Comparison of ENCODE assay signal across 29 mouse cellular contexts in genomic region chr3:57664682-57665081, GRCm38 (mm10). TPM values are rescaled to one million over a fixed set of nuclear protein-coding genes. Genes with fewer than 3 reads are reported as not detected.
DNase-seq lines count a peak whose midpoint lies in the region; ATAC-seq and TF ChIP-seq lines count a peak whose summit lies in the region.
"Had no signal": no experiment of that assay in that cellular context is flagged by ENCODE, and none has a peak within 500 bp of the region (broad histone marks: within the 10 kb centered on the region; RNA-seq: fewer than 3 reads in every experiment).

No protein-coding gene starts in this region.

- WGBS in kidney, embryonic 14.5 days, result 78% methylated on average over 10 of the region's 10 CpGs
- WGBS in lung, embryonic 16.5 days, result 52% methylated on average over 10 of the region's 10 CpGs
- 70% methylated on average over 10 of the region's 10 CpGs for WGBS in forebrain, embryonic 15.5 days

- H3K4me1 ChIP-seq in kidney, embryonic 14.5 days (ENCODE audit: control insufficient read depth, insufficient read depth, low read length), result no peaks in the 10 kb centered on the region
- peaks cover 3% of the 10 kb centered on the region; the same call in 1 of the 2 replicates for H3K4me1 ChIP-seq in lung, embryonic 16.5 days (replicated peaks; ENCODE audit: control insufficient read depth, insufficient read depth, low read length)
- peaks cover 0 to 9% of the 10 kb centered on the region in 2 experiments; a peak in 2 of 4 replicates for H3K4me1 ChIP-seq in CH12.LX (ENCODE audit: control insufficient read depth in 1 of 2, insufficient read depth in 2 of 2)
- peaks cover 3% of the 10 kb centered on the region; the same call in 1 of the 2 replicates for H3K4me1 ChIP-seq in forebrain, embryonic 15.5 days
- H3K4me1 ChIP-seq: forebrain, embryonic 10.5 days; forebrain, embryonic 13.5 days; heart, embryonic 12.5 days had no signal

- no peaks in the 10 kb centered on the region for H3K9me3 ChIP-seq in kidney, embryonic 14.5 days (ENCODE audit: control insufficient read depth, low read length)
- H3K9me3 ChIP-seq in lung, embryonic 16.5 days (ENCODE audit: control insufficient read depth, low read length), result no peaks in the 10 kb centered on the region
- H3K9me3 ChIP-seq in CH12.LX (replicated peaks; ENCODE audit: low read length), result no peaks in the 10 kb centered on the region
- H3K9me3 ChIP-seq in forebrain, embryonic 15.5 days, result no peaks in the 10 kb centered on the region
- H3K9me3 ChIP-seq: forebrain, embryonic 10.5 days; forebrain, embryonic 13.5 days; G1E; heart, embryonic 12.5 days had no signal

- H3K36me3 ChIP-seq in kidney, embryonic 14.5 days (ENCODE audit: control insufficient read depth, insufficient read depth, low read length), result no peaks in the 10 kb centered on the region
- no peaks in the 10 kb centered on the region for H3K36me3 ChIP-seq in lung, embryonic 16.5 days (ENCODE audit: control insufficient read depth, insufficient read depth, low read length)
- H3K36me3 ChIP-seq in CH12.LX (replicated peaks in 1 of 2; ENCODE audit: control insufficient read depth in 1 of 2, insufficient read depth in 1 of 2, low read length in 1 of 2), result no peaks in the 10 kb centered on the region
- no peaks in the 10 kb centered on the region for H3K36me3 ChIP-seq in forebrain, embryonic 15.5 days
- H3K36me3 ChIP-seq: forebrain, embryonic 10.5 days; G1E; heart, embryonic 12.5 days had no signal

- no peak for TF ChIP-seq CTCF in CH12.LX (conservative IDR thresholded peaks at IDR 0.05 in 1 of 2, IDR thresholded peaks at IDR 0.05 in 1 of 2; ENCODE audit: low read depth in 2 of 2, low read length in 2 of 2)

- in situ Hi-C loops in CH12.LX (cut with MboI; ENCODE audit: low pct_ligation_motif_present, low pct_unique_long_range_greater_than_20kb, low sequenced_read_pairs), result loop anchor here (10.0 to 25.0 kb wide), 3 partner anchors 70 to 448 kb away; partner anchors contain the start of gene Rnf13

- no peak overlapping the region for H3K4me3 ChIP-seq in kidney, embryonic 14.5 days (ENCODE audit: low read length)
- no peak overlapping the region for H3K4me3 ChIP-seq in lung, embryonic 16.5 days (ENCODE audit: low read length)
- no peak overlapping the region for H3K4me3 ChIP-seq in CH12.LX (replicated peaks in 1 of 3; ENCODE audit: low read depth in 2 of 3, low read length in 2 of 3, poor library complexity in 1 of 3)
- no peak overlapping the region for H3K4me3 ChIP-seq in forebrain, embryonic 15.5 days
- H3K4me3 ChIP-seq: forebrain, embryonic 10.5 days; forebrain, embryonic 13.5 days; heart, embryonic 12.5 days had no signal

- no peak overlapping the region for H3K4me2 ChIP-seq in kidney, embryonic 14.5 days (replicated peaks; ENCODE audit: low read depth, low read length)
- H3K4me2 ChIP-seq in lung, embryonic 16.5 days (ENCODE audit: low read depth, low read length), result no peak overlapping the region; the same call in 1 of the 2 replicates
- peak overlapping the region; percentile 47; the same call in 1 of the 2 replicates for H3K4me2 ChIP-seq in CH12.LX (ENCODE audit: insufficient read depth, low read depth, poor library complexity, severe bottlenecking)
- no peak overlapping the region for H3K4me2 ChIP-seq in forebrain, embryonic 15.5 days (replicated peaks)
- H3K4me2 ChIP-seq: forebrain, embryonic 13.5 days; heart, embryonic 12.5 days; hindbrain, embryonic 14.5 days had no signal

- H3K27ac ChIP-seq in kidney, embryonic 14.5 days (ENCODE audit: low read depth, low read length), result no peak overlapping the region
- no peak overlapping the region for H3K27ac ChIP-seq in lung, embryonic 16.5 days (ENCODE audit: low read length)
- no peak overlapping the region for H3K27ac ChIP-seq in CH12.LX (ENCODE audit: insufficient read depth, low read depth)
- no peak overlapping the region for H3K27ac ChIP-seq in forebrain, embryonic 15.5 days (replicated peaks)
- H3K27ac ChIP-seq: forebrain, embryonic 10.5 days; forebrain, embryonic 13.5 days; hindbrain, embryonic 14.5 days; hindbrain, postnatal 0 days had no signal

- TF ChIP-seq EP300 in CH12.LX (IDR thresholded peaks at IDR 0.05; ENCODE audit: low read length), result no peak

- ATAC-seq in kidney, embryonic 14.5 days (ENCODE audit: low FRiP score, low TSS enrichment), result peak; percentile 59; the same call in 1 of the 2 replicates
- ATAC-seq in lung, embryonic 16.5 days (ENCODE audit: low read depth), result peak; percentile 57; the same call in 1 of the 2 replicates
- ATAC-seq in forebrain, embryonic 15.5 days (replicated peaks), result no peak
- ATAC-seq: activated CD4-positive, CD25-positive, alpha-beta regulatory T cell, adult 4 months; forebrain, postnatal 0 days; hindbrain, postnatal 0 days; Patski had no signal

- dilution Hi-C loops in CH12.LX (cut with MboI; ENCODE audit: extremely low pct_ligation_motif_present, extremely low pct_unique_long_range_greater_than_20kb, low sequenced_read_pairs), result no loop called here

- no peak for TF ChIP-seq RAD21 in CH12.LX (IDR thresholded peaks at IDR 0.05; ENCODE audit: low read depth, low read length)

- TF ChIP-seq POLR2A in CH12.LX (IDR thresholded peaks at IDR 0.05; ENCODE audit: low read depth, low read length), result no peak

- H3K27me3 ChIP-seq in kidney, embryonic 14.5 days (ENCODE audit: control insufficient read depth, insufficient read depth, low read length), result no peaks in the 10 kb centered on the region
- no peaks in the 10 kb centered on the region for H3K27me3 ChIP-seq in lung, embryonic 16.5 days (ENCODE audit: control insufficient read depth, insufficient read depth, low read depth, low read length)
- no peaks in the 10 kb centered on the region for H3K27me3 ChIP-seq in CH12.LX (replicated peaks)
- H3K27me3 ChIP-seq in forebrain, embryonic 15.5 days, result no peaks in the 10 kb centered on the region
- H3K27me3 ChIP-seq: forebrain, embryonic 13.5 days; heart, embryonic 12.5 days; Patski had no signal

- H3K79me2 ChIP-seq in CH12.LX (replicated peaks; ENCODE audit: control insufficient read depth, extremely low read depth, insufficient read depth, poor library complexity, severe bottlenecking), result no peaks in the 10 kb centered on the region

- no peak for DNase-seq in kidney, adult 9 months
- no peak for DNase-seq in lung, postnatal 10 days
- no peak for DNase-seq in CH12.LX (ENCODE audit: extremely low read depth)
- DNase-seq in ES-CJ7 (ENCODE audit: low read depth, low spot score), result peak; percentile 14
- no peak for DNase-seq in spleen, adult 12 weeks (ENCODE audit: low spot score)
- DNase-seq: adrenal gland, adult 8-10 months; adrenal gland, postnatal 25 days; cerebellum, adult 18-20 months; cerebellum, adult 9-10 months; cerebellum, postnatal 14 days; forebrain, postnatal 0 days; gastrocnemius, postnatal 25 days; heart, postnatal 14 days; heart, postnatal 4 days had no signal

- no peak overlapping the region for H3K9ac ChIP-seq in kidney, embryonic 14.5 days (ENCODE audit: low read depth, low read length)
- no peak overlapping the region for H3K9ac ChIP-seq in lung, embryonic 16.5 days (ENCODE audit: low read length)
- peak overlapping the region; percentile 25; the same call in 1 of the 2 replicates for H3K9ac ChIP-seq in CH12.LX (ENCODE audit: insufficient read depth, low read depth)
- no peak overlapping the region for H3K9ac ChIP-seq in forebrain, embryonic 15.5 days (replicated peaks)
- H3K9ac ChIP-seq: forebrain, embryonic 13.5 days; forebrain, postnatal 0 days; heart, embryonic 12.5 days; hindbrain, embryonic 14.5 days had no signal

TF ChIP-seq in CH12.LX, 34 proteins besides CTCF, POLR2A, EP300 and RAD21:
- no peak for TF ChIP-seq MXI1 (IDR thresholded peaks at IDR 0.05; ENCODE audit: low read depth, low read length)
- TF ChIP-seq NELFE (IDR thresholded peaks at IDR 0.05; ENCODE audit: low read depth, low read length), result no peak
- no peak for TF ChIP-seq ZKSCAN1 (IDR thresholded peaks at IDR 0.05; ENCODE audit: borderline replicate concordance, low read depth, low read length)
- no peak for TF ChIP-seq RCOR1 (conservative IDR thresholded peaks at IDR 0.05; ENCODE audit: low read depth, low read length)
- no peak for TF ChIP-seq GABPA (IDR thresholded peaks at IDR 0.05; ENCODE audit: insufficient replicate concordance, low read depth, low read length)
- no peak for TF ChIP-seq PAX5 (IDR thresholded peaks at IDR 0.05; ENCODE audit: low read length)
- no peak for TF ChIP-seq MAZ (IDR thresholded peaks at IDR 0.05; ENCODE audit: low read depth, low read length)
- no peak for TF ChIP-seq TCF12 (IDR thresholded peaks at IDR 0.05; ENCODE audit: low read depth, low read length)
- TF ChIP-seq MEF2A (IDR thresholded peaks at IDR 0.05; ENCODE audit: borderline replicate concordance, low read depth, low read length), result no peak
- no peak for TF ChIP-seq CHD1 (IDR thresholded peaks at IDR 0.05; ENCODE audit: low read depth, low read length)
- no peak for TF ChIP-seq UBTF (IDR thresholded peaks at IDR 0.05; ENCODE audit: low read depth, low read length)
- TF ChIP-seq ELF1 (IDR thresholded peaks at IDR 0.05; ENCODE audit: low read depth, low read length), result no peak
- TF ChIP-seq MYC (IDR thresholded peaks at IDR 0.05; ENCODE audit: low read depth, low read length), result no peak
- TF ChIP-seq IRF4 (IDR thresholded peaks at IDR 0.05; ENCODE audit: low read depth, low read length), result no peak
- no peak for TF ChIP-seq KAT2A (IDR thresholded peaks at IDR 0.05; ENCODE audit: insufficient replicate concordance, low read length)
- no peak for TF ChIP-seq USF2 (conservative IDR thresholded peaks at IDR 0.05; ENCODE audit: low read depth, low read length)

RNA-seq across cellular contexts. Expression of gene Commd2, which starts 13.2 kb away (rescaled TPM):
- 82.2 and 97.4 TPM in 2 replicates for polyA plus RNA-seq in kidney, embryonic 14.5 days (2014; fragmentation: Nextera tagmentation; extraction: Ambion mirVana)
- polyA plus RNA-seq in lung, embryonic 16.5 days (2015; fragmentation: Nextera tagmentation; extraction: Ambion mirVana), result 91.1 and 96.8 TPM in 2 replicates
- total RNA-seq in CH12.LX (2012; rRNA removed), result 35.3 and 44.4 TPM in 2 replicates
- 65.3 and 69.1 TPM in 2 replicates for total RNA-seq in CH12.LX (2014; rRNA removed)
- polyA plus RNA-seq in CH12.LX (2012; ENCODE audit: insufficient read length, low read depth), result 53.2 and 63.5 TPM in 2 replicates
- 77.1 and 79.1 TPM in 2 replicates for polyA plus RNA-seq in forebrain, embryonic 15.5 days (2015; fragmentation: Nextera tagmentation; extraction: Ambion mirVana)

RNA-seq across cellular contexts. Expression of gene Ankub1, which starts 27.9 kb away (rescaled TPM):
- polyA plus RNA-seq in kidney, embryonic 14.5 days (2014; fragmentation: Nextera tagmentation; extraction: Ambion mirVana), result 0.07 TPM in 1 of 2 replicates, not detected in the other
- polyA plus RNA-seq in lung, embryonic 16.5 days (2015; fragmentation: Nextera tagmentation; extraction: Ambion mirVana), result 0.19 and 0.30 TPM in 2 replicates
- total RNA-seq in CH12.LX (2012; rRNA removed) (not detected in 2 replicates), CH12.LX (2014; rRNA removed) (0.28 TPM in 1 of 2 replicates, not detected in the other)
- polyA plus RNA-seq in CH12.LX (2012; ENCODE audit: insufficient read length, low read depth), result 0.14 and 0.20 TPM in 2 replicates
- polyA plus RNA-seq in forebrain, embryonic 15.5 days (2015; fragmentation: Nextera tagmentation; extraction: Ambion mirVana), result not detected in 2 replicates
- total RNA-seq: adrenal gland, adult 8-10 months; adrenal gland, postnatal 25 days; gastrocnemius, adult 8-10 months; gastrocnemius, postnatal 25 days; heart, postnatal 14 days; heart, postnatal 4 days had no signal
- polyA plus RNA-seq: C2C12; CD4-positive, CD25-positive, alpha-beta regulatory T cell, adult 4 months; G1E; gonadal fat pad, adult 2 months; heart, embryonic 12.5 days; Patski had no signal
